Mouse (Mus musculus): ENCODE data around the gene Ifi211. TPM values are rescaled to one million over a fixed set of nuclear protein-coding genes. Genes with fewer than 3 reads are reported as not detected.
"Not testable (repeated sequence)": the region's sequence is repeated elsewhere in the genome, so short reads cannot be mapped to it uniquely, and the experiment has no call there.

Gene Ifi211
- polyA plus RNA-seq (2014; fragmentation: Nextera tagmentation; extraction: Ambion mirVana): 0.15 and 0.19 TPM in 2 replicates

GRCm38 (mm10) chr1:173912548-173913255, at the start of gene Ifi211:
TSS of gene Ifi211 (minus strand) at chr1:173913046.
- not testable (repeated sequence) for H3K4me1 ChIP-seq (ENCODE audit: control insufficient read depth, insufficient read depth, low read length); H3K9me3 ChIP-seq (ENCODE audit: control insufficient read depth, low read length); H3K4me2 ChIP-seq; H3K9ac ChIP-seq (ENCODE audit: low read length); H3K4me3 ChIP-seq (ENCODE audit: low read depth, low read length); ATAC-seq (ENCODE audit: low FRiP score); H3K36me3 ChIP-seq (ENCODE audit: control insufficient read depth, insufficient read depth, low read length); H3K27me3 ChIP-seq (ENCODE audit: control insufficient read depth, insufficient read depth, low read length); H3K27ac ChIP-seq (ENCODE audit: low read depth, low read length); DNase-seq (ENCODE audit: low spot score, missing footprints)
- 85% methylated on average over 6 of the region's 6 CpGs for WGBS

- H3K4me3 ChIP-seq (ENCODE audit: low read depth, low read length); H3K27ac ChIP-seq (ENCODE audit: low read depth, low read length); DNase-seq (ENCODE audit: low spot score, missing footprints); H3K27me3 ChIP-seq (ENCODE audit: control insufficient read depth, insufficient read depth, low read length); ATAC-seq (ENCODE audit: low FRiP score); H3K9me3 ChIP-seq (ENCODE audit: control insufficient read depth, low read length); H3K36me3 ChIP-seq (ENCODE audit: control insufficient read depth, insufficient read depth, low read length); H3K4me2 ChIP-seq; H3K9ac ChIP-seq (ENCODE audit: low read length); H3K4me1 ChIP-seq (ENCODE audit: control insufficient read depth, insufficient read depth, low read length): not testable (repeated sequence)
- 81% methylated on average over 1 of the region's 1 CpGs for WGBS
These were observed 48.6 kb upstream of the Ifi211 start for GRCm38 (mm10) chr1:173961491-173961890.

DNA sequence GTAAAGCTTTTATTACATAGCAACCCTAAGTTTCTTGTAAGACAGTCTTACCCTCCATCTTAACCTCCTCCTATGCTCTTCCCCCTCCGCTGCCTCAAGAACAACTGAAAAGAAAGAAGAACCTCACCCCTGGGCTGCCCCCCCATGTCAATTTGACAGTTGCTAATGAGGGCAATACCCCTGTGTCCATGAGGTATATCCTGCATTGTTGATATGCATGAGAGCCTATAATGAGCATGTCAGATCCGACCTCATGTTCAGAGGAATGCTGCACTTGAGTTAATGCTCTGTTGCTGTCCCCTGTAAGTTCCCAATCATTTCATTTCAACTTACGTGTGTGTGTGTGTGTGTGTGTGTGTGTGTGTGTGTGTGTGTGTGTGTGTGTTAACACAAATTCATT, 47.2 kb upstream of the Ifi211 start:
- 68% methylated on average over 3 of the region's 3 CpGs for WGBS
- H3K27ac ChIP-seq (ENCODE audit: low read depth, low read length); DNase-seq (ENCODE audit: low spot score, missing footprints); H3K9ac ChIP-seq (ENCODE audit: low read length); H3K36me3 ChIP-seq (ENCODE audit: control insufficient read depth, insufficient read depth, low read length); H3K4me2 ChIP-seq; H3K4me1 ChIP-seq (ENCODE audit: control insufficient read depth, insufficient read depth, low read length); H3K9me3 ChIP-seq (ENCODE audit: control insufficient read depth, low read length); H3K27me3 ChIP-seq (ENCODE audit: control insufficient read depth, insufficient read depth, low read length); H3K4me3 ChIP-seq (ENCODE audit: low read depth, low read length): not testable (repeated sequence)
- ATAC-seq (ENCODE audit: low FRiP score): peak; percentile 58; the same call in 1 of the 2 replicates

GRCm38 (mm10) chr1:173955839-173956527, 43.1 kb upstream of the Ifi211 start:
- H3K36me3 ChIP-seq (ENCODE audit: control insufficient read depth, insufficient read depth, low read length); H3K27me3 ChIP-seq (ENCODE audit: control insufficient read depth, insufficient read depth, low read length); H3K4me3 ChIP-seq (ENCODE audit: low read depth, low read length); DNase-seq (ENCODE audit: low spot score, missing footprints); H3K9ac ChIP-seq (ENCODE audit: low read length); H3K4me1 ChIP-seq (ENCODE audit: control insufficient read depth, insufficient read depth, low read length); H3K9me3 ChIP-seq (ENCODE audit: control insufficient read depth, low read length); H3K4me2 ChIP-seq; ATAC-seq (ENCODE audit: low FRiP score); H3K27ac ChIP-seq (ENCODE audit: low read depth, low read length): not testable (repeated sequence)
- 78% methylated on average over 3 of the region's 3 CpGs for WGBS

DNA sequence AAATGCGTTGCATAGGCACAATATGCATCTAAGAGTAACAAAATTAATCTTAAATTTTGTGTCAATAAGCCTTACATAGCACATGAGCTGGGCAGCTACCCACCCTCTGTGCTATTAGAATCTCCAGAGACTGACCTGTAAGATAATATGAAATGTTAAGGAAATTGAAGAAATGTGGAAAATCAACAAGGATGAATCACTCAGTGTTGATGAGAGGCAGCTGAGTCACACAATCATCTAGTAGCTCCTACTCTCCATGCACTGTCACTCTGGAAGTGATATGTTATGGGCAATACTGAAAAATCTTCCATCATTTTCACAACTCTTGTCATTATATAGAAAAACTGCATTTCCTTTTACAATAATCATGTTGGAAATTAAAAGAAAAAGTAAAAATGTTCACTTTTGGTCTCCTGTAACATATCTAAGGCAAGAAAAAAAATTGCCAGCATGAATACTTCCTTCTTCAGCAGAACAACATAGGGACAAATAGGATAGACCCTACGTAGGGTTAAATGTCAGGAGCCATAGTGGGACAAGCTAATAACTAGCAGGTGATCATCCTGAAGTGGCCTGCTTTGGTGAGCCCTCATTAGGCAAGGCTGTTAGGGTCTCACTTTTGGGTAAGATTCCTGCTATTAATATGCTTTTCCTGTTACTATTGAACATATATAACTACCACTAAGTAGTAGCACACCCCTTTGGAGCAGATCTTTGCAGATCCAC, 42.4 kb upstream of the Ifi211 start:
- Histone ChIP-seq H3K4me1 (ENCODE audit: control insufficient read depth, insufficient read depth, low read length) (no peaks in the 10 kb centered on the region), H3K9ac (ENCODE audit: low read length) (no peak overlapping the region), H3K27me3 (ENCODE audit: control insufficient read depth, insufficient read depth, low read length) (no peaks in the 10 kb centered on the region), H3K27ac (ENCODE audit: low read depth, low read length) (no peak overlapping the region), H3K36me3 (ENCODE audit: control insufficient read depth, insufficient read depth, low read length) (no peaks in the 10 kb centered on the region), H3K4me2 (no peak overlapping the region), H3K4me3 (ENCODE audit: low read depth, low read length) (no peak overlapping the region), H3K9me3 (ENCODE audit: control insufficient read depth, low read length) (no peaks in the 10 kb centered on the region)
- 85% methylated on average over 2 of the region's 2 CpGs for WGBS
- ATAC-seq (ENCODE audit: low FRiP score) (no peak), DNase-seq (ENCODE audit: low spot score, missing footprints) (no peak)

DNA sequence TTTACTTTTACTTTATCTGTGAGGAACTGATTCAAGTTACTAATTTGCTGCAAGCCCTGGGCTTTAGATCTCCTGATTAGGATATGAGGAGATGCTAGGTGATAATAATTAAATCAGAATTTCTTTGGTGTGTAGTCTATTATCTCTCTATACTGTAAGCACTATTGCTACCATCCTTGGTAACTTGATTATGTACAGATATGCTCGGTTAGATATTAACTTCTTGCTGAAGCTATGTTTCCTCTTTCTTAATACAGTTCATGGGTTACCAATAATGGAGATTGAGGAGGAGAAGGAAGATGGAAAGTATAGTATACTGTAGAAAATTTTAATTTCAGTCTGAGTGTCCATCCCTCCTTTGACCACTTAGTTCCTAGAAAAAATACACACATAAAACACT, 40.7 kb upstream of the Ifi211 start:
- no peak for ATAC-seq (ENCODE audit: low FRiP score)
- no peak overlapping the region for H3K4me2 ChIP-seq
- WGBS: 83% methylated on average over 1 of the region's 1 CpGs

GRCm38 (mm10) chr1:173949044-173949443, 36.2 kb upstream of the Ifi211 start:
- H3K9ac ChIP-seq (ENCODE audit: low read length); H3K4me3 ChIP-seq (ENCODE audit: low read depth, low read length); H3K27ac ChIP-seq (ENCODE audit: low read depth, low read length); ATAC-seq (ENCODE audit: low FRiP score); H3K4me2 ChIP-seq; H3K9me3 ChIP-seq (ENCODE audit: control insufficient read depth, low read length); H3K4me1 ChIP-seq (ENCODE audit: control insufficient read depth, insufficient read depth, low read length); H3K36me3 ChIP-seq (ENCODE audit: control insufficient read depth, insufficient read depth, low read length); DNase-seq (ENCODE audit: low spot score, missing footprints); H3K27me3 ChIP-seq (ENCODE audit: control insufficient read depth, insufficient read depth, low read length): not testable (repeated sequence)
- 82% methylated on average over 2 of the region's 2 CpGs for WGBS

More for the DNA sequence above, 40.7 kb upstream of the Ifi211 start:
- Histone ChIP-seq H3K36me3 (ENCODE audit: control insufficient read depth, insufficient read depth, low read length) (no peaks in the 10 kb centered on the region), H3K27ac (ENCODE audit: low read depth, low read length) (no peak overlapping the region), H3K4me3 (ENCODE audit: low read depth, low read length) (no peak overlapping the region), H3K4me1 (ENCODE audit: control insufficient read depth, insufficient read depth, low read length) (no peaks in the 10 kb centered on the region), H3K9ac (ENCODE audit: low read length) (no peak overlapping the region), H3K9me3 (ENCODE audit: control insufficient read depth, low read length) (no peaks in the 10 kb centered on the region), H3K27me3 (ENCODE audit: control insufficient read depth, insufficient read depth, low read length) (no peaks in the 10 kb centered on the region)
- no peak for DNase-seq (ENCODE audit: low spot score, missing footprints)

DNA sequence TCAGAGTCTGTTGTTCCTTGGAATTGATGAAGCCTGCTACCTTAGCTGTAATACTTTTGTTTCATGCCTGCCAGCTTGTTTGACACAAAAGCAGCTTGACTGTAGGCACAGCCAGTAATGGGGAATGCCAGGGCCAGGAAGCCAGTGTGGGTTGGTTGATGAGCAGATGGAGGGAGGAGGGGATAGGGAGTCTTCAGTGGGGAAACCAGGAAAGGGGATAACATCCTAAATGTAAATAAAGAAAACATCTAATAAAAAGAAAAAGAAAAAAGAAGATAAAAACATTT, 29.9 kb upstream of the Ifi211 start:
- not testable (repeated sequence) for H3K27me3 ChIP-seq (ENCODE audit: control insufficient read depth, insufficient read depth, low read length); DNase-seq (ENCODE audit: low spot score, missing footprints); H3K9me3 ChIP-seq (ENCODE audit: control insufficient read depth, low read length)

More for the DNA sequence above, 29.9 kb upstream of the Ifi211 start:
- not testable (repeated sequence) for H3K9ac ChIP-seq (ENCODE audit: low read length); H3K36me3 ChIP-seq (ENCODE audit: control insufficient read depth, insufficient read depth, low read length); ATAC-seq (ENCODE audit: low FRiP score); H3K4me2 ChIP-seq; H3K4me3 ChIP-seq (ENCODE audit: low read depth, low read length); H3K27ac ChIP-seq (ENCODE audit: low read depth, low read length); H3K4me1 ChIP-seq (ENCODE audit: control insufficient read depth, insufficient read depth, low read length)

All from midbrain, embryonic 11.5 days (tissue).